24 mouse cellular contexts compared by ENCODE assay signal in genomic region chr4:78784675-78785377, GRCm38 (mm10).
DNase-seq lines count a peak whose midpoint lies in the region; ATAC-seq and TF ChIP-seq lines count a peak whose summit lies in the region.
"Had no signal": no experiment of that assay in that cellular context is flagged by ENCODE, and none has a peak within 500 bp of the region (broad histone marks: within the 10 kb centered on the region; RNA-seq: fewer than 3 reads in every experiment).

No protein-coding gene starts in this region.

- ATAC-seq in intestine, embryonic 14.5 days (replicated peaks; ENCODE audit: low FRiP score, low TSS enrichment, low read depth), result peak; percentile 71
- ATAC-seq in intestine, postnatal 0 days, result no peak
- ATAC-seq in lung, embryonic 14.5 days (ENCODE audit: insufficient read depth), result no peak
- peak; percentile 68 for ATAC-seq in intestine, embryonic 15.5 days
- ATAC-seq: forebrain, embryonic 13.5 days; forebrain, embryonic 16.5 days; Patski had no signal

- H3K4me2 ChIP-seq in intestine, embryonic 14.5 days (ENCODE audit: low read length), result no peak overlapping the region
- no peak overlapping the region for H3K4me2 ChIP-seq in intestine, postnatal 0 days (replicated peaks; ENCODE audit: low read depth)
- no peak overlapping the region for H3K4me2 ChIP-seq in lung, embryonic 14.5 days
- H3K4me2 ChIP-seq in intestine, embryonic 15.5 days (replicated peaks), result no peak overlapping the region
- H3K4me2 ChIP-seq: embryonic facial prominence, embryonic 13.5 days; forebrain, embryonic 13.5 days; heart, embryonic 11.5 days; hindbrain, embryonic 12.5 days; hindbrain, embryonic 15.5 days had no signal

- H3K27me3 ChIP-seq in intestine, embryonic 14.5 days (replicated peaks; ENCODE audit: control insufficient read depth, insufficient read depth, low read length), result no peaks in the 10 kb centered on the region
- no peaks in the 10 kb centered on the region for H3K27me3 ChIP-seq in intestine, postnatal 0 days (replicated peaks; ENCODE audit: control insufficient read depth, insufficient read depth, low read length)
- H3K27me3 ChIP-seq in lung, embryonic 14.5 days (ENCODE audit: insufficient read depth, low read length), result no peaks in the 10 kb centered on the region
- no peaks in the 10 kb centered on the region for H3K27me3 ChIP-seq in intestine, embryonic 15.5 days (replicated peaks)
- H3K27me3 ChIP-seq in midbrain, embryonic 10.5 days (ENCODE audit: low read depth, poor library complexity, severe bottlenecking), result no peaks in the 10 kb centered on the region
- H3K27me3 ChIP-seq: CH12.LX; embryonic facial prominence, embryonic 13.5 days; forebrain, embryonic 13.5 days; hindbrain, embryonic 12.5 days; hindbrain, embryonic 15.5 days; Patski had no signal

- H3K27ac ChIP-seq in intestine, embryonic 14.5 days (ENCODE audit: low read depth), result no peak overlapping the region
- no peak overlapping the region for H3K27ac ChIP-seq in intestine, postnatal 0 days (ENCODE audit: low read depth, low read length)
- no peak overlapping the region for H3K27ac ChIP-seq in lung, embryonic 14.5 days (ENCODE audit: low read depth)
- no peak overlapping the region for H3K27ac ChIP-seq in intestine, embryonic 15.5 days
- no peak overlapping the region for H3K27ac ChIP-seq in midbrain, embryonic 10.5 days (replicated peaks)
- H3K27ac ChIP-seq: embryonic facial prominence, embryonic 13.5 days; forebrain, embryonic 10.5 days; forebrain, embryonic 13.5 days; hindbrain, embryonic 12.5 days; hindbrain, embryonic 15.5 days had no signal

- WGBS in intestine, embryonic 14.5 days, result 40% methylated on average over 1 of the region's 1 CpGs
- WGBS in intestine, postnatal 0 days, result 32% methylated on average over 1 of the region's 1 CpGs
- 49% methylated on average over 1 of the region's 1 CpGs for WGBS in lung, embryonic 14.5 days
- 24% methylated on average over 1 of the region's 1 CpGs for WGBS in intestine, embryonic 15.5 days
- WGBS in midbrain, embryonic 10.5 days, result 81% methylated on average over 1 of the region's 1 CpGs

- H3K9me3 ChIP-seq in intestine, embryonic 14.5 days (ENCODE audit: control insufficient read depth, low read length), result no peaks in the 10 kb centered on the region
- no peaks in the 10 kb centered on the region for H3K9me3 ChIP-seq in intestine, postnatal 0 days (ENCODE audit: control insufficient read depth)
- H3K9me3 ChIP-seq in lung, embryonic 14.5 days (ENCODE audit: low read depth, low read length), result no peaks in the 10 kb centered on the region
- H3K9me3 ChIP-seq in intestine, embryonic 15.5 days, result no peaks in the 10 kb centered on the region
- H3K9me3 ChIP-seq in midbrain, embryonic 10.5 days (replicated peaks), result no peaks in the 10 kb centered on the region
- H3K9me3 ChIP-seq: embryonic facial prominence, embryonic 13.5 days; forebrain, embryonic 10.5 days; forebrain, embryonic 13.5 days; G1E; hindbrain, embryonic 12.5 days; hindbrain, embryonic 15.5 days had no signal

- no peaks in the 10 kb centered on the region for H3K4me1 ChIP-seq in intestine, embryonic 14.5 days (replicated peaks; ENCODE audit: control insufficient read depth, insufficient read depth, low read length)
- H3K4me1 ChIP-seq in intestine, postnatal 0 days (replicated peaks; ENCODE audit: control insufficient read depth, insufficient read depth, low read length), result no peaks in the 10 kb centered on the region
- H3K4me1 ChIP-seq in lung, embryonic 14.5 days (ENCODE audit: insufficient read depth), result no peaks in the 10 kb centered on the region
- H3K4me1 ChIP-seq in intestine, embryonic 15.5 days (replicated peaks), result no peaks in the 10 kb centered on the region
- no peaks in the 10 kb centered on the region for H3K4me1 ChIP-seq in midbrain, embryonic 10.5 days
- H3K4me1 ChIP-seq: forebrain, embryonic 10.5 days; forebrain, embryonic 13.5 days; hindbrain, embryonic 12.5 days; hindbrain, embryonic 15.5 days had no signal

- no peaks in the 10 kb centered on the region for H3K36me3 ChIP-seq in intestine, embryonic 14.5 days (ENCODE audit: control insufficient read depth, insufficient read depth, low read length)
- no peaks in the 10 kb centered on the region for H3K36me3 ChIP-seq in intestine, postnatal 0 days (ENCODE audit: control insufficient read depth, insufficient read depth)
- no peaks in the 10 kb centered on the region for H3K36me3 ChIP-seq in lung, embryonic 14.5 days (ENCODE audit: insufficient read depth)
- H3K36me3 ChIP-seq in intestine, embryonic 15.5 days, result no peaks in the 10 kb centered on the region
- H3K36me3 ChIP-seq in midbrain, embryonic 10.5 days, result no peaks in the 10 kb centered on the region
- H3K36me3 ChIP-seq: embryonic facial prominence, embryonic 13.5 days; forebrain, embryonic 10.5 days; G1E; hindbrain, embryonic 12.5 days; hindbrain, embryonic 15.5 days had no signal

- TF ChIP-seq CTCF in intestine, postnatal 0 days (IDR thresholded peaks at IDR 0.05; ENCODE audit: low read depth), result no peak
- TF ChIP-seq CTCF in lung, embryonic 14.5 days (IDR thresholded peaks at IDR 0.05; ENCODE audit: low read depth), result no peak

- DNase-seq in intestine, embryonic 14.5 days (ENCODE audit: low spot score), result no peak
- DNase-seq in lung, embryonic 14.5 days, result peak; percentile 1
- DNase-seq in lung, postnatal 4 days, result no peak
- DNase-seq in midbrain, embryonic 10.5 days (ENCODE audit: low spot score), result no peak
- DNase-seq: adrenal gland, postnatal 10 days; adrenal gland, postnatal 36 days; B cell, adult 2 months; cerebellum, adult 18-20 months; cerebellum, adult 9-10 months; cerebellum, postnatal 14 days; gastrocnemius, postnatal 10 days; gastrocnemius, postnatal 36 days had no signal

- H3K4me3 ChIP-seq in intestine, embryonic 14.5 days (ENCODE audit: low read depth, low read length), result no peak overlapping the region
- no peak overlapping the region for H3K4me3 ChIP-seq in intestine, postnatal 0 days (ENCODE audit: low read depth, low read length)
- no peak overlapping the region for H3K4me3 ChIP-seq in lung, embryonic 14.5 days (ENCODE audit: low read depth, low read length)
- no peak overlapping the region for H3K4me3 ChIP-seq in intestine, embryonic 15.5 days (replicated peaks)
- no peak overlapping the region for H3K4me3 ChIP-seq in midbrain, embryonic 10.5 days
- H3K4me3 ChIP-seq: embryonic facial prominence, embryonic 13.5 days; forebrain, embryonic 10.5 days; forebrain, embryonic 13.5 days; hindbrain, embryonic 12.5 days; hindbrain, embryonic 15.5 days had no signal

- H3K9ac ChIP-seq in intestine, embryonic 14.5 days (ENCODE audit: low read length), result no peak overlapping the region
- no peak overlapping the region for H3K9ac ChIP-seq in intestine, postnatal 0 days (ENCODE audit: low read depth, low read length)
- H3K9ac ChIP-seq in lung, embryonic 14.5 days, result no peak overlapping the region
- H3K9ac ChIP-seq in intestine, embryonic 15.5 days, result no peak overlapping the region
- H3K9ac ChIP-seq: embryonic facial prominence, embryonic 13.5 days; forebrain, embryonic 13.5 days; hindbrain, embryonic 12.5 days; hindbrain, embryonic 15.5 days had no signal

Comparison
In these comparisons a context has a peak if more than half of its experiments do, and no peak if none do; other contexts are left out.
1. ATAC-seq: peak in intestine, embryonic 14.5 days (single experiment) and intestine, embryonic 15.5 days (single experiment); none in intestine, postnatal 0 days (single experiment) and lung, embryonic 14.5 days (single experiment).